Comparison of ENCODE assay signal across 9 mouse cellular contexts in genomic region chr3:132103020-132103419, GRCm38 (mm10). TPM values are rescaled to one million over a fixed set of nuclear protein-coding genes. Genes with fewer than 3 reads are reported as not detected.
DNase-seq lines count a peak whose midpoint lies in the region; ATAC-seq lines count a peak whose summit lies in the region.
"Had no signal": no experiment of that assay in that cellular context is flagged by ENCODE, and none has a peak within 500 bp of the region (broad histone marks: within the 10 kb centered on the region; RNA-seq: fewer than 3 reads in every experiment).

No protein-coding gene starts in this region.

- no peak overlapping the region for H3K9ac ChIP-seq in liver, embryonic 13.5 days
- H3K9ac ChIP-seq: embryonic facial prominence, embryonic 12.5 days had no signal

- H3K4me3 ChIP-seq in liver, embryonic 13.5 days (replicated peaks) = no peak overlapping the region
- H3K4me3 ChIP-seq: embryonic facial prominence, embryonic 12.5 days had no signal

- no peaks in the 10 kb centered on the region for H3K36me3 ChIP-seq in liver, embryonic 13.5 days
- H3K36me3 ChIP-seq: embryonic facial prominence, embryonic 12.5 days had no signal

- H3K9me3 ChIP-seq in liver, embryonic 13.5 days (replicated peaks) = no peaks in the 10 kb centered on the region
- H3K9me3 ChIP-seq: embryonic facial prominence, embryonic 12.5 days had no signal

- H3K4me2 ChIP-seq in liver, embryonic 13.5 days = 0 out of 2 replicates have a peak overlapping the region, but pooled peaks have one; percentile 6
- H3K4me2 ChIP-seq: embryonic facial prominence, embryonic 12.5 days had no signal

- no peak for ATAC-seq in liver, embryonic 13.5 days (ENCODE audit: low read depth)
- no peak for ATAC-seq in inflammation-experienced regulatory T-cells, adult 6 months

- 49% methylated on average over 9 of the region's 9 CpGs for WGBS in liver, embryonic 13.5 days (ENCODE audit: insufficient replicate concordance)

- H3K27me3 ChIP-seq in liver, embryonic 13.5 days = no peaks in the 10 kb centered on the region
- H3K27me3 ChIP-seq: embryonic facial prominence, embryonic 12.5 days had no signal

- no peak for DNase-seq in liver, embryonic 13.5 days
- DNase-seq in liver = no peak
- DNase-seq in cerebellum, postnatal 25 days = peak; percentile 68 to 78
- peak; percentile 32 for DNase-seq in layer of hippocampus, adult 9-11 months
- DNase-seq in right cerebral cortex, postnatal 14 days = peak; percentile 13
- DNase-seq in kidney, postnatal 14 days = no peak
- DNase-seq in urinary bladder, postnatal 14 days (ENCODE audit: low spot score) = no peak

- no peaks in the 10 kb centered on the region for H3K4me1 ChIP-seq in liver, embryonic 13.5 days (replicated peaks)

- H3K27ac ChIP-seq in liver, embryonic 13.5 days = no peak overlapping the region
- H3K27ac ChIP-seq: embryonic facial prominence, embryonic 12.5 days had no signal

RNA-seq across cellular contexts. Expression of gene Dkk2, which starts 17.9 kb away (rescaled TPM):
- 0.56 and 0.65 TPM in 2 replicates for polyA plus RNA-seq in liver, embryonic 13.5 days (2015; fragmentation: Nextera tagmentation; extraction: Ambion mirVana)
- polyA plus RNA-seq in inflammation-experienced regulatory T-cells, adult 6 months (2017; shearing (Covaris generic)) = under 1 TPM in 1 of 3 experiments, not detected in 2; 0.25 TPM

Comparison
In these comparisons a context has a peak if more than half of its experiments do, and no peak if none do; other contexts are left out.
1. DNase-seq: peak in cerebellum, postnatal 25 days (2 of 2), layer of hippocampus, adult 9-11 months (single experiment) and right cerebral cortex, postnatal 14 days (single experiment); none in liver, embryonic 13.5 days (single experiment), liver (single experiment), kidney, postnatal 14 days (single experiment) and urinary bladder, postnatal 14 days (single experiment).